Mouse (Mus musculus): ENCODE measurements around the gene Ube2dnl1.

Ube2dnl1 gene

GRCm38 (mm10) chrX:114904712-114905111, at the start of gene Ube2dnl1:
TSS of gene Ube2dnl1 (plus strand) at chrX:114905012.
- DNase-seq (ENCODE audit: low spot score) = no peak

- no peak for DNase-seq (ENCODE audit: low spot score)
Observed at GRCm38 (mm10) chrX:114895489-114895888, 9.3 kb upstream of the Ube2dnl1 start.

GRCm38 (mm10) chrX:114897506-114897905, 7.3 kb upstream of the Ube2dnl1 start:
- no peak for DNase-seq (ENCODE audit: low spot score)

GRCm38 (mm10) chrX:114903391-114903790, 1.4 kb upstream of the Ube2dnl1 start:
- no peak for DNase-seq (ENCODE audit: low spot score)

GRCm38 (mm10) chrX:114907282-114907681, 2.5 kb downstream of the Ube2dnl1 start, which contains the start of gene Ube2dnl2:
TSS of gene Ube2dnl2 (plus strand) at chrX:114907582.
- no peak for DNase-seq (ENCODE audit: low spot score)

- no peak for DNase-seq (ENCODE audit: low spot score)
Observed at GRCm38 (mm10) chrX:114955066-114955465, 50.3 kb downstream of the Ube2dnl1 start.
